Mouse (Mus musculus) stomach, embryonic 15.5 days (tissue): ENCODE results near the gene Iglon5. TPM values are rescaled to one million over a fixed set of nuclear protein-coding genes. Genes with fewer than 3 reads are reported as not detected.

Source experiments
- ATAC-seq: fragments of 200-750 bp; cut with Nextera tagmentation; 2 replicates; pipeline ENCODE4 v1.8.0; 2017; ENCODE audit warnings: low read depth, moderate number of reproducible peaks, moderate TSS enrichment; ENCODE audit not compliant: insufficient read depth, low FRiP score
- H3K27ac ChIP-seq: fragments of 300-500 bp; sonication (generic); 2 replicates; pipeline ENCODE4 v1.5.1; 2015; ENCODE audit warnings: mild to moderate bottlenecking, inconsistent platforms
- H3K27me3 ChIP-seq: fragments of 300-500 bp; sonication (generic); replicated peaks from 2 replicates; pipeline ENCODE4 v1.6.1; 2015; ENCODE audit warnings: inconsistent platforms
- H3K36me3 ChIP-seq: fragments of 300-500 bp; sonication (generic); 2 replicates; pipeline ENCODE4 v1.6.1; 2015; ENCODE audit warnings: inconsistent platforms
- H3K4me1 ChIP-seq: fragments of 300-500 bp; sonication (generic); 2 replicates; pipeline ENCODE4 v1.6.1; 2015; ENCODE audit warnings: inconsistent platforms
- H3K4me2 ChIP-seq: fragments of 300-500 bp; sonication (generic); 2 replicates; pipeline ENCODE4 v1.6.1; 2015; ENCODE audit warnings: mild to moderate bottlenecking, inconsistent platforms
- H3K4me3 ChIP-seq: fragments of 300-500 bp; sonication (generic); replicated peaks from 2 replicates; pipeline ENCODE4 v1.5.1; 2015; ENCODE audit warnings: inconsistent platforms
- H3K9ac ChIP-seq: fragments of 300-500 bp; sonication (generic); 2 replicates; pipeline ENCODE4 v1.6.1; 2015; ENCODE audit warnings: inconsistent platforms
- H3K9me3 ChIP-seq: fragments of 300-500 bp; sonication (generic); 2 replicates; pipeline ENCODE4 v1.6.1; 2016; ENCODE audit warnings: inconsistent platforms
- WGBS: fragments of 180-500 bp; shearing (Covaris S2); methylation state at CpG from one replicate; pipeline ENCODE4 v1.1.7; 2015; 5-methylcytosine and 5-hydroxymethylcytosine counted together
- polyA plus RNA-seq: library from polyadenylated mRNA; unstranded; fragments of >200 nt; fragmentation: Nextera tagmentation; extraction: Ambion mirVana; gene quantifications from 2 replicates; pipeline ENCODE4 v1.2.1, GENCODE M21; 2015

Gene Iglon5
- polyA plus RNA-seq, 1 experiment from 2014 or later = 0.55 TPM

DNA sequence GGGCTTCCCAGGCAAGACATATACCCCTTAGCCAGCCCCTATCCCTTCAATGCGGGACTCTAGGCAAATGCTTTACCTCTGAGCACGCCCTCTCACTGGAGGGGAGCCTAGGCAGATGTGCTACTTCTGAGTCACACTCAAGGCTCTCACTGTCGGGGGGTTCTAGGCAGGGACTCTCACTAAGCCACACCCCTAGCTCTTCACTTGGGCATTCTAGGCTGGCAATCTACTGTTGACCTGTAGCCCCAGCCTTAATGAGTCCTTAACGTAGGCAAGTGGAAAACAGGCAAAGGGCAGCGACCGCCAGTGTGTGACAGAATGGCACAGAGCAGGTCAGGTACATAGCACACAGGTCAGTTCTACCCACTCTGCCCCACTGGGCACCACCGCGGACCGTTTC is 986 bp upstream of the Iglon5 start:
- H3K4me1 ChIP-seq = 0 out of 2 replicates have a peak, but pooled peaks cover 3% of the 10 kb centered on the region
- no peaks in the 10 kb centered on the region for H3K36me3 ChIP-seq
- H3K9ac ChIP-seq = no peak overlapping the region
- ATAC-seq = no peak
- no peak overlapping the region for H3K4me3 ChIP-seq
- H3K27me3 ChIP-seq = peaks cover 16% of the 10 kb centered on the region; the same call in 1 of the 2 replicates
- 59% methylated on average over 9 of the region's 9 CpGs for WGBS
- no peak overlapping the region for H3K27ac ChIP-seq
- H3K9me3 ChIP-seq = no peaks in the 10 kb centered on the region
- H3K4me2 ChIP-seq = 0 out of 2 replicates have a peak overlapping the region, but pooled peaks have one; percentile 67

DNA sequence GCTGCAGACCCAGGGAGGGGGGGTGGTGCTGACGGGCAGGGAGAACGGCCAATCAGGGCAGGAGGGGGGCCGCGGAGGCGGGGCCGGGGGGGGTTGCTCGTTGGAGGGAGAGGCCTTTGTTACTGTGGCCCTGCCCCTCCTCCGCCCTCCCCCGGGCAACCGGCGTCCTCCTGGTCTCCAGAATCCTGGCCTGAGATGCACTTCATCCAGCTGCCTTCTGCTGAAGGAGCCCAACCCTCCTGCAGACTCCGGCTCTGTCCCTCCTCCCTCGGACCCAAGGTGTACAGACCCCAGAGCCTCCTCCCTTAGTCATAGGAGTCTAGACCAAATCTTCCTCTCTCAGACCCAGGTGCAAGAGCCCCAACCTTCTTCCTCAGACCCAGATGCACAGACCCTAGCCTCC is 308 bp upstream of the Iglon5 start:
- Histone ChIP-seq H3K36me3 (no peaks in the 10 kb centered on the region), H3K4me1 (0 out of 2 replicates have a peak, but pooled peaks cover 3% of the 10 kb centered on the region), H3K27me3 (peaks cover 16% of the 10 kb centered on the region; the same call in 1 of the 2 replicates), H3K27ac (no peak overlapping the region), H3K9me3 (no peaks in the 10 kb centered on the region), H3K4me2 (peak overlapping the region; percentile 67), H3K4me3 (peak overlapping the region; percentile 46), H3K9ac (no peak overlapping the region)
- ATAC-seq = peak; percentile 81; the same call in 1 of the 2 replicates
- WGBS = 0% methylated on average over 7 of the region's 13 CpGs

DNA sequence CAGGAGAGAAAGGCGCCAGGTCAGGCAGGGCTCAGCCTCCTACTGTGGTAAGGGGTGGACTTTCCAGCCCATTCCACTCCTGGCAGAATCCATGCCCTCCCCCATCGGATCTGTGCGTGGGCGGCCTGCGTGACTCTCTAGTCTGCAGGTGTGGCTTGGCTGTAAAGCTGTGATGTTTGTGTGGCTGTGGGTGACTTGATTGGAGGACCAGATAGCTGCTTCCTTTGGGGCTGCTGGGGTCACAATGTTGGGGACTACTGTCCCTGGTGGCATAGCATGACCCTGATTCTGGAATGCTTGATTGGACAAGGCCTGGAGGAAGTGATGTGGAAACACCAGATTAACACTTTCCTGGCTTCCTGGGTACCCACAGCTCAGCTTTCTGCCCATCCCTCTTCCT is 1.2 kb downstream of the Iglon5 start:
- H3K9ac ChIP-seq = no peak overlapping the region
- 0 out of 2 replicates have a peak, but pooled peaks cover 3% of the 10 kb centered on the region for H3K4me1 ChIP-seq
- H3K36me3 ChIP-seq = no peaks in the 10 kb centered on the region
- H3K9me3 ChIP-seq = no peaks in the 10 kb centered on the region
- ATAC-seq = no peak
- peaks cover 16% of the 10 kb centered on the region; the same call in 1 of the 2 replicates for H3K27me3 ChIP-seq
- no peak overlapping the region for H3K4me3 ChIP-seq
- no peak overlapping the region for H3K4me2 ChIP-seq
- WGBS = 50% methylated on average over 5 of the region's 5 CpGs
- no peak overlapping the region for H3K27ac ChIP-seq

DNA sequence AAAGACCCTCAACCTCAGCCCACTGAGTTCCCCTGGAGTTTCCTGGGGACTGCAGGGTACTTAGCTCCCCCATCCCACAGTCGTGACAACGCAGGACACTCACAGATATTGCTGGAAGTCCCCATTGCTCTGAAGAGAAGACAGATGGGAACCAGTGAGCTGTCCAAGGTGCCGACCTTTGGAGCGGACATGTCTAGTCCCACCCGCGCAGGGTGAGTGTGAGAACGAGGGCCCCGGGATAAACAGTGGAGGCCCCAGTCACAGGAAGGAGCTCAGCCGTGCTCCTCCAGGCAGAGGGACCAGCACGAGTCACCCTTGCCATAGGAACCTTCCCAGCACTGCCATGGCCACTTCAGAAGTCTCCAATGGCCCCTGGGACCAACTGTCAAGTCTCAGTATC is 6.6 kb downstream of the Iglon5 start:
- no peak overlapping the region for H3K9ac ChIP-seq
- 0 out of 2 replicates have a peak, but pooled peaks cover 4% of the 10 kb centered on the region for H3K4me1 ChIP-seq
- H3K27ac ChIP-seq = no peak overlapping the region
- ATAC-seq = no peak
- no peaks in the 10 kb centered on the region for H3K36me3 ChIP-seq
- WGBS = 6% methylated on average over 10 of the region's 10 CpGs
- H3K4me3 ChIP-seq = no peak overlapping the region
- no peak overlapping the region for H3K4me2 ChIP-seq
- H3K9me3 ChIP-seq = no peaks in the 10 kb centered on the region
- H3K27me3 ChIP-seq = peaks cover 1% of the 10 kb centered on the region; the same call in 1 of the 2 replicates

DNA sequence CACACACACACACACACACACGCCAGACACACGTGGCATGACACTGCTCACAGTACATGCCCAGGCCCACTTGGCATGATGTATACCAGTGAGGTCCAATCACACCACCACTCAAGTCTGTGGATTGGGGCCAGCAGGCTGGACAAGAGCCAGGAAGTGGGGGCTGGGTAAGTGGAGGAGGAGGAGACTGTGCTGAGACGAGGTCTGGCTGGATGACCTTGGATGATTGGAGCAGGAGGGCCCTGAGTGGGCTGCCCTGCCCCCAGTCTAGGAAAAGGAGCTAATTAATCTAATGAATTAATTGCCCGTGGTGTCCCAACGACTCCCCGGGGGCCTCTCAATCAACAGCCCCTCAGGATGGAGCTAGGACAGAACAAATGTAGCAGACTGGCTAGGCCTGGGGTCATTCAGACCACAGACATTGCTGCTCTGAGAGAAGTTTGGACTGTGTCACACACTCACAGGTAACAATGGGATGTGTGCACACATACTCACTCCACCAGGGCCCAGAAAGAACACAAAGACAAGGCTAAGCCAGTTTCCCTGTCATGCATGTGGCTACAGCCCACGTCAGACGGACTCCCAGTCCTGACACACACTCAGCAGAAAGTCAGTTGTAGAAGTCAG is 7.7 kb downstream of the Iglon5 start:
- H3K9ac ChIP-seq = no peak overlapping the region
- H3K27me3 ChIP-seq = peaks cover 12% of the 10 kb centered on the region
- H3K4me2 ChIP-seq = no peak overlapping the region
- H3K9me3 ChIP-seq = no peaks in the 10 kb centered on the region
- WGBS = 58% methylated on average over 8 of the region's 8 CpGs
- no peak overlapping the region for H3K27ac ChIP-seq
- ATAC-seq = no peak; the same call in 1 of the 2 replicates
- 0 out of 2 replicates have a peak, but pooled peaks cover 4% of the 10 kb centered on the region for H3K4me1 ChIP-seq
- no peaks in the 10 kb centered on the region for H3K36me3 ChIP-seq
- H3K4me3 ChIP-seq = no peak overlapping the region

DNA sequence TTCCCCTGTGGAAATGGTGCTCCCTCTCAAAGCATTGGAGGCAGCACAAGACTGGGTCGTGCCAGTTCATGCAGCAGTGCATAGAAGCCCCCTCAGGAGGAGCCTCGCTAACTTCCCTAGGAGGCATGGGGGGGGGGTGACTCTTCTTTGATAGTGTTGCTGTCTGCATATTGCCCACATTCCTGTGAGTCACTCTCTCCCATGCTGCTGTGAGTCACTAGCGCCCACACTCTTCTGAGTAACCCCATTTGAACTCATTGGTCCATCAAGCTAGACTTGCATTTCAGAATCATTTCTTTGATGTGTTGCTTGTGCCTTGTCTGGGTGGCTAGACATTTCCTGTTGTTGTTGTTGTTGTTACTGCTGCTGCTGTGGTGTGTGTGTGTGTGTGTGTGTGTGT is 8.7 kb downstream of the Iglon5 start:
- no peak overlapping the region for H3K4me3 ChIP-seq
- ATAC-seq = no peak
- no peaks in the 10 kb centered on the region for H3K36me3 ChIP-seq
- no peaks in the 10 kb centered on the region for H3K9me3 ChIP-seq
- no peak overlapping the region for H3K9ac ChIP-seq
- 0 out of 2 replicates have a peak, but pooled peaks cover 4% of the 10 kb centered on the region for H3K4me1 ChIP-seq
- H3K27ac ChIP-seq = no peak overlapping the region
- 60% methylated on average over 3 of the region's 3 CpGs for WGBS
- H3K4me2 ChIP-seq = no peak overlapping the region
- H3K27me3 ChIP-seq = peaks cover 21% of the 10 kb centered on the region

DNA sequence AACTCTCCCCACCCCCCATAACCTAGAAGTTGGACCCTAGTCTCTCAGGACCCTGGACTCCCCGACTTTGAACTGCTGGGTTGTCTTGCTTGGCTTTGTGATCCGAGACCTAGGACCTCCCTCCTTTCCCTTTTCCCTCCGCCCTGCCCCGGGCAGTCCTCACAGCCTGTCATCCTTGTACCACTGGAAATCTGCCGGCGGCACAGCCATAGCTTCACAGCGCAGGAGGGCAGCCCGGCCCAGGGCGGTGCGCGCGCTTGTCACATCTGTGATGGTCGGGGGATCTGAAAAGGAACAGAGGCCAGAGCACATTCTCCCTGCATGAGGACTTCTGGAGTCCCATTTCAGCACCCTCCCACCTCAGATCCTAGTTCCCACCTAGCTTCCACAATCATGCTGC is 13.5 kb downstream of the Iglon5 start:
- WGBS = 10% methylated on average over 13 of the region's 13 CpGs
- no peaks in the 10 kb centered on the region for H3K9me3 ChIP-seq
- H3K27ac ChIP-seq = no peak overlapping the region
- H3K27me3 ChIP-seq = peaks cover 34% of the 10 kb centered on the region
- H3K4me3 ChIP-seq = no peak overlapping the region
- H3K4me1 ChIP-seq = no peaks in the 10 kb centered on the region
- ATAC-seq = no peak
- H3K4me2 ChIP-seq = no peak overlapping the region
- no peaks in the 10 kb centered on the region for H3K36me3 ChIP-seq
- H3K9ac ChIP-seq = no peak overlapping the region

DNA sequence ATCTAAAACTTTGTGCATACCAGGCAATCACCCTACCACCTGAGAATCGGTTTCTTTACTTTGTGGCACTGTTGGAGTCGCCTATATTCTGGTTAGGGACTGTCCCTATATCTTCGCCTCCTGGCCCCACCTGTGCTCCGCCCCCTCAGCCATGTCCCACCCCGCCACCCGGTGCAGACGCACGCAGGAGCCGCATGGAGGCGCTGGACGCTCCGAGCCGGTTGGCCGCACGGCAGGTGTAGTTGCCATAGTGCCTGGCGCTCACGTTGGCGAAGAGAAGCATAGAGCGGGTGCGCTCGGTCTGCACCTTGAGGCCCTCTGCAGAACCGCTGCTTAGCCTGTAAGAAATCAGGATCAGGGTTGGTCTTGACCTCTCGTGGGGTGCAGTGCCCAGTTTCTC is 14.2 kb downstream of the Iglon5 start:
- Histone ChIP-seq H3K4me1 (no peaks in the 10 kb centered on the region), H3K36me3 (no peaks in the 10 kb centered on the region), H3K9ac (no peak overlapping the region), H3K27ac (no peak overlapping the region), H3K9me3 (no peaks in the 10 kb centered on the region), H3K4me2 (no peak overlapping the region), H3K4me3 (no peak overlapping the region), H3K27me3 (peaks cover 34% of the 10 kb centered on the region)
- 16% methylated on average over 23 of the region's 23 CpGs for WGBS
- no peak for ATAC-seq

DNA sequence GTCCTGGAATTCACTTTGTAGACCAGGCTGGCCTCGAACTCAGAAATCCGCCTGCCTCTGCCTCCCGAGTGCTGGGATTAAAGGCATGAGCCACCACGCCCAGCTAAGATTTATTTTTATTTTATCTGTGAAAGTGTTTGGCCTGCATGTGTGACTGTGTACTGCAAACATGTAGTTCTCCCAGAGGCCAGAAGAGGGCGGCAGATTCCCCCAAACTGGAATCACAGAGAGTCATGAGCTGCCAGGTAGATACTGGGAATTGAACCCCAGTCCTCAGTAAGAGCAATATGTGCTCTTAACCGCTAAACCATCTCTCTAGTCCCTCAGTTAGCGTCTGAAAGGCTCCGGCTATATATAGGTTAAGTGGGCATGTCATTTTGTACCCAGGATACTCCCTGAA is 19.5 kb downstream of the Iglon5 start:
- Histone ChIP-seq H3K4me3 (no peak overlapping the region), H3K27me3 (peaks cover 4% of the 10 kb centered on the region; the same call in 1 of the 2 replicates), H3K36me3 (no peaks in the 10 kb centered on the region), H3K9ac (no peak overlapping the region), H3K4me2 (no peak overlapping the region), H3K27ac (no peak overlapping the region), H3K4me1 (0 out of 2 replicates have a peak, but pooled peaks cover 7% of the 10 kb centered on the region), H3K9me3 (no peaks in the 10 kb centered on the region)
- whole genome bisulfite sequencing = 44% methylated on average over 8 of the region's 8 CpGs
- ATAC-seq = no peak

DNA sequence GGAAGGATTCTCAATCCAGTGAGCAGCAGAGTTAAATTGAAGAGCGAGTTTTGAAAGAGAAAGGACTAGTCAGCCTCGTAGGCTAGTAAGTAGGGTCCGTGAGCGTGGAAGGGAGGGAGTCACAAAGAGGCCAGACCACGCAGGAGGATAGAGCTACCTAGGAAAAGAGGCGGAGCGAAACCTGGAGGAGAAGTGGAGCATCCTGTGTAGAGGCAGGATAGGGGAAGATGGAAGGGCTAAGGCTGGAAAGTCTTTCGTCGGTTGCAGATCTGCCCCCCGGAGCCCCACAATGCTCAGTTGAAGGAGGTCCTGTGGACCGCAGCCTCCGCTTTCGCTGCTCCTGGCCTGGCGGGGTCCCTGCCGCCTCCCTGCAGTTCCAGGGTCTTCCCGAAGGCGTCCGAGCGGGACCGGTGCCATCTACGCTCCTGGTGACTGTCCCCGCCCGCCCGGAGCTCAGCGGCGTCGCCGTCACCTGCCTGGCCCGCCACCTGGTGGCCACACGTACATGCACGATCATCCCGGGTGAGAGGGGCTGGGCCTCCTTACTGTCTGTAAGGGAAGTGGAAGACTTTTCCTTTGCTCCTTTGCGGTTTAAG is 23.7 kb downstream of the Iglon5 start:
- Histone ChIP-seq H3K4me2 (peak overlapping the region; percentile 85), H3K9me3 (no peaks in the 10 kb centered on the region), H3K36me3 (no peaks in the 10 kb centered on the region), H3K27me3 (no peaks in the 10 kb centered on the region; the same call in 1 of the 2 replicates), H3K27ac (peak overlapping the region; percentile 40; the same call in 1 of the 2 replicates), H3K9ac (peak overlapping the region; percentile 44; the same call in 1 of the 2 replicates), H3K4me1 (peaks cover 10% of the 10 kb centered on the region; the same call in 1 of the 2 replicates), H3K4me3 (peak overlapping the region; percentile 47)
- peak; percentile 57 for ATAC-seq
- WGBS = under 1% methylated on average over 33 of the region's 33 CpGs

DNA sequence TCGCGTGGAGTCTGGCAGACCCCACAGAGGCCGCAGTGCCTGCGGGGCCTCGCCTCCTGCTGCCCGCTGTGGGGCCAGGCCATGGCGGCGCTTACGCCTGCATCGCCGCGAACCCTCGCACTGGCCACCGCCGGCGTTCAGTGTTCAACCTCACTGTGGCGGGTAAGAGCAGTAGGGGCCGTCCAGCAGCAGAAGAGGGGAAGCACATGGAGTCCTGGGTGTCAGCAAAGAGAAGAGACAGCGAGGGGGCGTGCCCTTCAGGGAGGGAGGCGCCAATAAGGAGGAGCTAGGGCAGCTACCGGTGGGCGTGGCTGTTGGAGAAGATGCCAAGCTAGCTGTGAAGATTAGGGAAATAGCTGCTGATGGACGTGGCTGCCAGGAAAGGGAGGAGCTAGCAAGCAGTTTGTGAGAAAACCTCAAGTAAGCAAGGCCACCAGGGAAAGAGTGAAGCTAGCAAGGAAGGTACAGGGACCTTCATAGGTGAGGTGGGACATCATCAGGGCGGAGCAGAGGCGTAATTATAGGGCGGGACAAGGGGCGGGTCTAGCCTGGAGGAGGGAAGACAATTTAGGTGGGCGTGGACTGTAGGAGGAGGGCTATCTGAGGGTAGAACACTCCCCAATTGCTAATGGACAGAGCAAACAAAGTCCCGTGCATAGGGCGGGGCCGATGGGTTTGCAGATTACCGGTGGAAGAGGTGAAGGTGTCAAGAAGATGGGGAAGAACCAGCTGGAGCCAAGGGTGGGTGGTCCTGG is 24.4 kb downstream of the Iglon5 start:
- WGBS = under 1% methylated on average over 33 of the region's 33 CpGs
- H3K4me2 ChIP-seq = peak overlapping the region; percentile 85
- H3K27me3 ChIP-seq = no peaks in the 10 kb centered on the region; the same call in 1 of the 2 replicates
- H3K4me1 ChIP-seq = peaks cover 10% of the 10 kb centered on the region; the same call in 1 of the 2 replicates
- no peaks in the 10 kb centered on the region for H3K36me3 ChIP-seq
- no peaks in the 10 kb centered on the region for H3K9me3 ChIP-seq
- peak overlapping the region; percentile 47 for H3K4me3 ChIP-seq
- peak; percentile 89 for ATAC-seq
- H3K27ac ChIP-seq = peak overlapping the region; percentile 40; the same call in 1 of the 2 replicates
- 0 out of 2 replicates have a peak overlapping the region, but pooled peaks have one; percentile 14 for H3K9ac ChIP-seq
